Mouse (Mus musculus): ENCODE data around the gene Nod1. TPM values are rescaled to one million over a fixed set of nuclear protein-coding genes. Genes with fewer than 3 reads are reported as not detected.

The Nod1 gene
- 43.0 and 55.6 TPM in 2 replicates for polyA plus RNA-seq (2012; rRNA removed)

DNA sequence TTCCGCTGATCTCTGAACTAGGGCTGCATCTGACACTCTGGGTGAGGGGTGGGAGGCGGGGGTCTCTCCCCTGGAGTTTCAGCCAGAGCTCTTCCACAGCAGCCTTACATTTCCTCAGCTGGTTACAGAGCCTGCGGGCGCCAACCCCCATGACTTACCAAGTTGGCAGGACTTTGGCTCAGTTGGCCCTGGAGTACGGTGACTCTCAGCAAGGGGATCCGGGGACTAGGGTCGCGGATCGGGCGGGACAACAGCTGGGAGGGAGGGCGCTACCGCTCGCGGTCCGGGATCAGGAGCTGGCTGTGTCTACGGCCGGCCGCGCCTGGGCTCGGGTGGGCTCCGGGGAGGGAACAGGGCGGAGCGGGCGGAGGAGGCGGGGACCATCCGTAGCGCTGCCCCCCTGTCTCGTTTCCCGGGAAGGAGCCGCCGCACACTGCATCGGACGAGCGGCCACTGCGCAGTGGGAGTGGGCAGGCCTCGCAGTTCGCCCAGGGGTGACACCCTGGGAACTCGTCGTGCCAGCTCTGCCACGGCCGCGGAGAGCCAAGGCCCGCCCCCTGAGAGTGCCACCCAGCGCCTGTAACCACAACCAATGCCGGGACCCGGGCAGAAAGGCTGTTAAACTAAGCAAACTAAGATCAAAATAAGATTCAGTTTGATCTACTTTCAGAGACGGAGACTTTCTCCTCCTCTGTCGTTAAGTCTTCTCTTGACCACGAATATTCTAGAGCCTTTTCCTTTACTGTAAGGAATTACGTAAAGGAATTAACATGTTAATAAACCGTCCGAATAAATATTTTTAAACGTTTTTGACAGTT lies at the start of gene Nod1:
TSS of gene Nod1 (minus strand) at position 502 of the 818 bp plus-strand sequence.

DNA sequence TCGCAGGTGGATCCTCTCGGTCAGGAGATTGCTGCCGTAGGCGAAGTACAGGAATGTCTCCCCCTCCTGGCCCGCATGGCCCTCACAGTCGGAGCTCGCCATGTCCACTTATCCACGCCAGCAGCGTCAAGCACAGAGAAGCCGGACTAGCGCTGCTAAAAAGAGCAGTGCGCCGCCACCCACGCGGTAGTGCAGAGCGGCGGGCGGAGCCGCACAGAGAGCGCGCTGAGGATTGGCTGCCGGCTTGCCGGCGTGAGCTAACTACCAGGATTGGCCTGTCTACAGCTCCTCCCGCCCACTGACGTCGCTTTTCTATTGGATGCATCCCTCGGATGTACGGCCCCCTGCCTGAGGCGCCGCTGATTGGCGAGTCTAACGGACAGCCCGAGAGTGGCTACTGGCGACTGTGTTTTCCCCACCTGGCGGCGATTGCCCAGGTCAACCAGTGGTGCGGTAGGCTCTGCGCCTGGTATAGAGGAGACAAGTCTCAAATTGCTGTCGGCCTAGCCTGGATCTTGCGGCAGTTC lies 20.4 kb upstream of the Nod1 start, which contains the start of gene Ggct:
TSS of gene Ggct (minus strand) at position 217 of the 527 bp plus-strand sequence.

Other genes starting within 250 kb of the Nod1 start
- 12.1 and 43.5 TPM in 2 replicates for gene Znrf2, start 155.7 kb downstream of the Nod1 start, polyA plus RNA-seq (2012; rRNA removed)
- 4.8 and 5.7 TPM in 2 replicates for gene Ggct, start 20.3 kb upstream of the Nod1 start, polyA plus RNA-seq (2012; rRNA removed)
- gene Gars, start 65.4 kb upstream of the Nod1 start, polyA plus RNA-seq (2012; rRNA removed), result 30.3 and 56.2 TPM in 2 replicates
- 0.53 and 1.00 TPM in 2 replicates for gene Crhr2, start 160.4 kb upstream of the Nod1 start, polyA plus RNA-seq (2012; rRNA removed)
- gene Inmt, start 202.4 kb upstream of the Nod1 start, polyA plus RNA-seq (2012; rRNA removed), result 8.7 and 8.9 TPM in 2 replicates
- gene Mindy4, start 230.8 kb upstream of the Nod1 start, polyA plus RNA-seq (2012; rRNA removed), result 14.9 and 17.7 TPM in 2 replicates